Mouse (Mus musculus) ES-E14 (cell line): Measurements from ENCODE around the gene Xpo1. TPM values are rescaled to one million over a fixed set of nuclear protein-coding genes. Genes with fewer than 3 reads are reported as not detected.
"Not testable (repeated sequence)": the region's sequence is repeated elsewhere in the genome, so short reads cannot be mapped to it uniquely, and the experiment has no call there.

ENCODE experiments used
- DNase-seq: peaks from one replicate; pipeline ENCODE4 v3.0.0-alpha.2; 2013; ENCODE audit warnings: low read depth, low spot score
- H3K27ac ChIP-seq: 2 replicates; pipeline ENCODE4 v1.5.1; 2012; ENCODE audit warnings: low read depth, mild to moderate bottlenecking, low read length, moderate library complexity, mixed read lengths; ENCODE audit not compliant: poor library complexity, insufficient read depth, severe bottlenecking
- H3K36me3 ChIP-seq: 2 replicates; pipeline ENCODE4 v1.6.1; 2012; ENCODE audit warnings: mild to moderate bottlenecking, low read length, moderate library complexity, mixed read lengths; ENCODE audit not compliant: control insufficient read depth, poor library complexity, insufficient read depth, severe bottlenecking
- H3K4me1 ChIP-seq, 2 experiments: fragments of 150-350 bp in 1 of 2; sonication (generic) in 1 of 2; 2 replicates each; pipeline ENCODE4 v1.6.1; 2012; ENCODE audit warnings: low read length in 2 of 2, mild to moderate bottlenecking in 1 of 2, mixed read lengths in 1 of 2; ENCODE audit not compliant: control insufficient read depth in 2 of 2, insufficient read depth in 2 of 2, poor library complexity in 1 of 2
- H3K4me3 ChIP-seq, 2 experiments: fragments of 150-350 bp in 1 of 2; sonication (generic) in 1 of 2; 2 replicates each; pipeline ENCODE4 v1.5.1; 2012; ENCODE audit warnings: low read length in 2 of 2, low read depth in 1 of 2, mild to moderate bottlenecking in 1 of 2, mixed read lengths in 1 of 2; ENCODE audit not compliant: insufficient read depth in 1 of 2, poor library complexity in 1 of 2, severe bottlenecking in 1 of 2
- H3K9ac ChIP-seq: 2 replicates; pipeline ENCODE4 v1.6.1; 2012; ENCODE audit warnings: low read depth, mild to moderate bottlenecking, low read length, mixed read lengths; ENCODE audit not compliant: poor library complexity, insufficient read depth, severe bottlenecking
- H3K9me3 ChIP-seq: fragments of 150-350 bp; sonication (generic); 2 replicates; pipeline ENCODE4 v1.6.1; 2012; ENCODE audit warnings: low read depth, mild to moderate bottlenecking, low read length; ENCODE audit not compliant: control insufficient read depth, insufficient read depth
- CHD2 ChIP-seq: IDR thresholded peaks from 2 replicates; pipeline ENCODE4 v1.6.1; 2014; ENCODE audit warnings: mild to moderate bottlenecking, low read depth, low read length, inconsistent platforms
- HCFC1 ChIP-seq: IDR thresholded peaks from 2 replicates; pipeline ENCODE4 v1.6.1; 2012; ENCODE audit warnings: low read length, inconsistent platforms, borderline replicate concordance; ENCODE audit not compliant: insufficient read depth
- MAFK ChIP-seq: IDR thresholded peaks from 2 replicates; pipeline ENCODE4 v1.6.1; 2014; ENCODE audit warnings: mild to moderate bottlenecking, low read depth, low read length, inconsistent platforms; ENCODE audit not compliant: insufficient read depth
- ZC3H11A ChIP-seq: IDR thresholded peaks from 2 replicates; pipeline ENCODE4 v1.6.1; 2012; ENCODE audit warnings: low read depth, mild to moderate bottlenecking, inconsistent platforms, low read length, borderline replicate concordance
- ZNF384 ChIP-seq: IDR thresholded peaks from 2 replicates; pipeline ENCODE4 v1.6.1; 2012; ENCODE audit warnings: low read depth, low read length, inconsistent platforms
- in situ Hi-C, 2 experiments: fragments of 600-800 bp; cut with MboI; formaldehyde crosslinking; loops; one replicate each; pipeline ENCODE4 v1.15.1; 2025; ENCODE audit warnings: low sequenced_read_pairs in 2 of 2, inconsistent platforms in 1 of 2; ENCODE audit not compliant: unreplicated experiment in 2 of 2
- total RNA-seq: library from RNA; depleted of rRNA; stranded (reverse); fragments of 300-350 nt; gene quantifications from 2 replicates; pipeline ENCODE4 v1.2.3, GENCODE M21; 2012

The Xpo1 gene
- total RNA-seq, 1 experiment: 245 TPM

- Histone ChIP-seq H3K27ac (no peak overlapping the region), H3K4me3 (no peak overlapping the region), H3K36me3 (peaks cover 33% of the 10 kb centered on the region), H3K4me1 (no peaks in the 10 kb centered on the region), H3K9ac (no peak overlapping the region), H3K9me3 (no peaks in the 10 kb centered on the region)
- DNase-seq: no peak
- in situ Hi-C loops: no loop called here
- TF ChIP-seq ZNF384 (no peak), HCFC1 (no peak), ZC3H11A (no peak), MAFK (no peak), CHD2 (no peak)
These were observed 19.9 kb downstream of the Xpo1 start for GRCm38 (mm10) chr11:23275780-23276179.

GRCm38 (mm10) chr11:23284469-23284868 is 28.6 kb downstream of the Xpo1 start:
- Histone ChIP-seq H3K9ac (no peak overlapping the region), H3K36me3 (peaks cover 34% of the 10 kb centered on the region), H3K9me3 (no peaks in the 10 kb centered on the region), H3K4me1 (no peaks in the 10 kb centered on the region), H3K27ac (no peak overlapping the region), H3K4me3 (no peak overlapping the region)
- TF ChIP-seq ZNF384 (no peak), CHD2 (no peak), MAFK (no peak), HCFC1 (no peak), ZC3H11A (no peak)
- in situ Hi-C loops: loop anchor here in 1 of 2 experiments (5.0 kb wide), 1 partner anchor 277 kb away; the partner anchor contains the start of gene Fam161a
- no peak for DNase-seq

GRCm38 (mm10) chr11:23288866-23289265 is 33.0 kb downstream of the Xpo1 start:
- H3K9me3 ChIP-seq, H3K4me3 ChIP-seq, H3K4me1 ChIP-seq, DNase-seq, in situ Hi-C loops, H3K9ac ChIP-seq, H3K27ac ChIP-seq: not testable (repeated sequence)
- H3K36me3 ChIP-seq: peaks cover 34% of the 10 kb centered on the region

GRCm38 (mm10) chr11:23297379-23297778 is 41.5 kb downstream of the Xpo1 start:
- no peak overlapping the region for H3K27ac ChIP-seq
- H3K4me1 ChIP-seq: no peaks in the 10 kb centered on the region
- H3K9ac ChIP-seq: no peak overlapping the region
- in situ Hi-C loops: no loop called here
- peaks cover 22% of the 10 kb centered on the region for H3K36me3 ChIP-seq
- DNase-seq: no peak
- no peak overlapping the region for H3K4me3 ChIP-seq
- TF ChIP-seq ZNF384 (no peak), MAFK (no peak), HCFC1 (no peak)
- no peaks in the 10 kb centered on the region for H3K9me3 ChIP-seq

GRCm38 (mm10) chr11:23298301-23298700 is 42.5 kb downstream of the Xpo1 start:
- DNase-seq: no peak
- TF ChIP-seq ZNF384 (no peak), CHD2 (no peak), MAFK (no peak), HCFC1 (no peak), ZC3H11A (no peak)
- no peak overlapping the region for H3K9ac ChIP-seq
- no peaks in the 10 kb centered on the region for H3K4me1 ChIP-seq
- no peaks in the 10 kb centered on the region for H3K9me3 ChIP-seq
- H3K36me3 ChIP-seq: peaks cover 18% of the 10 kb centered on the region; the same call in 1 of the 2 replicates
- no peak overlapping the region for H3K4me3 ChIP-seq
- in situ Hi-C loops: no loop called here
- no peak overlapping the region for H3K27ac ChIP-seq
